Mouse (Mus musculus) left cerebral cortex, postnatal 25 days (tissue): ENCODE measurements around the gene Kctd18. TPM values are rescaled to one million over a fixed set of nuclear protein-coding genes. Genes with fewer than 3 reads are reported as not detected.

ENCODE experiments used
- DNase-seq, 2 experiments: peaks; one replicate each; pipeline ENCODE4 v3.0.0; 2022; ENCODE audit warnings: low spot score in 2 of 2, mixed read lengths in 1 of 2
- intact Hi-C: fragments of 180-260 bp; cut with DNase I; formaldehyde crosslinking; loops from one replicate; pipeline ENCODE4 v1.15.1; 2025
- total RNA-seq, 2 experiments: library from RNA; stranded (reverse); gene quantifications; 2 replicates each; pipeline ENCODE4 v1.2.3; 2021

The Kctd18 gene
- total RNA-seq, 2 experiments from 2014 or later = 15.7 to 16.0 TPM

GRCm38 (mm10) chr1:57918567-57918966 lies 100.2 kb downstream of the Kctd18 start:
- no peak for DNase-seq
- intact Hi-C loops = no loop called here

- intact Hi-C loops = no loop called here
- DNase-seq = no peak
Measured at GRCm38 (mm10) chr1:57917342-57917741, 101.4 kb downstream of the Kctd18 start.

- intact Hi-C loops = no loop called here
- DNase-seq = no peak
Measured at GRCm38 (mm10) chr1:57911561-57911960, 107.2 kb downstream of the Kctd18 start.

- intact Hi-C loops = no loop called here
- DNase-seq = no peak
Measured at GRCm38 (mm10) chr1:57906312-57906711, 112.4 kb downstream of the Kctd18 start.

GRCm38 (mm10) chr1:57905912-57906311 lies 112.8 kb downstream of the Kctd18 start:
- no peak for DNase-seq
- intact Hi-C loops = no loop called here

Other genes with a start within 250 kb of the Kctd18 start
- 10 to 100 TPM; 47.5 to 47.8 TPM for gene Spats2l, start 244.8 kb downstream of the Kctd18 start, total RNA-seq
- under 1 TPM; 0.41 to 0.46 TPM for gene Sgo2a, start 23.0 kb downstream of the Kctd18 start, total RNA-seq
- gene Aox1, start 11.0 kb upstream of the Kctd18 start, total RNA-seq = 1 to 10 TPM; 2.3 to 2.6 TPM
- gene Aox3, start 94.2 kb upstream of the Kctd18 start, total RNA-seq = 1 to 10 TPM; 2.6 to 3.8 TPM
- 1 to 10 TPM; 4.8 to 6.7 TPM for gene Aox4, start 191.4 kb upstream of the Kctd18 start, total RNA-seq